Mouse (Mus musculus) erythroid progenitor cell, adult 5-6 weeks (primary cell): ENCODE results near the gene Dvl1. TPM values are rescaled to one million over a fixed set of nuclear protein-coding genes. Genes with fewer than 3 reads are reported as not detected.

ENCODE experiments used
- ATAC-seq: replicated peaks from 2 replicates; pipeline ENCODE4 v1.8.0; 2016; ENCODE audit warnings: moderate number of reproducible peaks, mild to moderate bottlenecking, moderate TSS enrichment, inconsistent platforms; ENCODE audit not compliant: poor library complexity, low FRiP score, severe bottlenecking
- total RNA-seq, 2 experiments: library from RNA; stranded (forward) in 1 of 2; stranded (reverse) in 1 of 2; fragments of 150-400 nt in 1 of 2; fragments of 186-747, 209-891 nt in 1 of 2; gene quantifications; 2 replicates each; pipeline versions ENCODE4 v1.2.3 to v1.2.4; 2015 to 2017; ENCODE audit warnings: low replicate concordance in 2 of 2

The Dvl1 gene
- total RNA-seq, 2 experiments from 2014 or later = 22.4 to 26.0 TPM

- no peak for ATAC-seq
These were observed 52.2 kb downstream of the Dvl1 start for GRCm38 (mm10) chr4:155899355-155899754.

GRCm38 (mm10) chr4:155901205-155901604 is 54.0 kb downstream of the Dvl1 start:
- no peak for ATAC-seq

GRCm38 (mm10) chr4:155903246-155903645 is 56.0 kb downstream of the Dvl1 start:
- ATAC-seq = no peak

GRCm38 (mm10) chr4:155904318-155905102 is 57.3 kb downstream of the Dvl1 start:
- ATAC-seq = no peak

- no peak for ATAC-seq
These were observed 58.4 kb downstream of the Dvl1 start for GRCm38 (mm10) chr4:155905634-155906033.

GRCm38 (mm10) chr4:155906125-155906524 is 58.9 kb downstream of the Dvl1 start:
- no peak for ATAC-seq

- ATAC-seq = no peak
These were observed 59.8 kb downstream of the Dvl1 start for GRCm38 (mm10) chr4:155907003-155907402.

- ATAC-seq = no peak
These were observed 61.1 kb downstream of the Dvl1 start for GRCm38 (mm10) chr4:155908281-155908680.

- ATAC-seq = no peak
These were observed 61.5 kb downstream of the Dvl1 start for GRCm38 (mm10) chr4:155908751-155909150.

Other genes starting within 250 kb of the Dvl1 start
- gene Slc35e2, start 246.0 kb upstream of the Dvl1 start, total RNA-seq (2015; ENCODE audit: low replicate concordance) = 10.9 and 31.4 TPM in 2 replicates
- gene Slc35e2, start 246.0 kb upstream of the Dvl1 start, total RNA-seq (2017; ENCODE audit: low replicate concordance) = 12.2 and 14.1 TPM in 2 replicates
- gene Cdk11b, start 222.5 kb upstream of the Dvl1 start, total RNA-seq (2015; ENCODE audit: low replicate concordance) = 28.5 and 59.5 TPM in 2 replicates
- gene Cdk11b, start 222.5 kb upstream of the Dvl1 start, total RNA-seq (2017; ENCODE audit: low replicate concordance) = 53.6 and 56.3 TPM in 2 replicates
- gene Gm10563, start 202.0 kb upstream of the Dvl1 start, total RNA-seq (2015; ENCODE audit: low replicate concordance) = not detected in 2 replicates
- gene Gm10563, start 202.0 kb upstream of the Dvl1 start, total RNA-seq (2017; ENCODE audit: low replicate concordance) = not detected in 2 replicates
- not detected in 2 replicates for gene Mmp23, start 194.0 kb upstream of the Dvl1 start, total RNA-seq (2015; ENCODE audit: low replicate concordance)
- not detected in 2 replicates for gene Mmp23, start 194.0 kb upstream of the Dvl1 start, total RNA-seq (2017; ENCODE audit: low replicate concordance)
- gene Mib2, start 178.2 kb upstream of the Dvl1 start, total RNA-seq (2015; ENCODE audit: low replicate concordance) = 0.84 and 2.9 TPM in 2 replicates
- gene Mib2, start 178.2 kb upstream of the Dvl1 start, total RNA-seq (2017; ENCODE audit: low replicate concordance) = 3.2 and 6.6 TPM in 2 replicates
- gene Fndc10, start 153.1 kb upstream of the Dvl1 start, total RNA-seq (2015; ENCODE audit: low replicate concordance) = not detected in 2 replicates
- gene Fndc10, start 153.1 kb upstream of the Dvl1 start, total RNA-seq (2017; ENCODE audit: low replicate concordance) = not detected in 2 replicates
- gene Ssu72, start 142.6 kb upstream of the Dvl1 start, total RNA-seq (2015; ENCODE audit: low replicate concordance) = 44.9 and 65.6 TPM in 2 replicates
- 37.0 and 57.2 TPM in 2 replicates for gene Ssu72, start 142.6 kb upstream of the Dvl1 start, total RNA-seq (2017; ENCODE audit: low replicate concordance)
- not detected in 2 replicates for gene Tmem240, start 112.6 kb upstream of the Dvl1 start, total RNA-seq (2015; ENCODE audit: low replicate concordance)
- gene Tmem240, start 112.6 kb upstream of the Dvl1 start, total RNA-seq (2017; ENCODE audit: low replicate concordance) = not detected in 2 replicates
- gene Atad3a, start 86.3 kb upstream of the Dvl1 start, total RNA-seq (2015; ENCODE audit: low replicate concordance) = 0.84 and 35.3 TPM in 2 replicates
- gene Atad3a, start 86.3 kb upstream of the Dvl1 start, total RNA-seq (2017; ENCODE audit: low replicate concordance) = 3.3 and 5.1 TPM in 2 replicates
- gene Vwa1, start 72.7 kb upstream of the Dvl1 start, total RNA-seq (2015; ENCODE audit: low replicate concordance) = not detected in 2 replicates
- 0.68 TPM in 1 of 2 replicates, not detected in the other for gene Vwa1, start 72.7 kb upstream of the Dvl1 start, total RNA-seq (2017; ENCODE audit: low replicate concordance)
- 0.42 and 1.1 TPM in 2 replicates for gene Tmem88b, start 61.5 kb upstream of the Dvl1 start, total RNA-seq (2015; ENCODE audit: low replicate concordance)
- gene Tmem88b, start 61.5 kb upstream of the Dvl1 start, total RNA-seq (2017; ENCODE audit: low replicate concordance) = 0.83 and 1.3 TPM in 2 replicates
- not detected in 2 replicates for gene Ankrd65, start 57.0 kb upstream of the Dvl1 start, total RNA-seq (2015; ENCODE audit: low replicate concordance)
- 1.0 and 9.8 TPM in 2 replicates for gene Ankrd65, start 57.0 kb upstream of the Dvl1 start, total RNA-seq (2017; ENCODE audit: low replicate concordance)
- gene Mrpl20, start 44.5 kb upstream of the Dvl1 start, total RNA-seq (2015; ENCODE audit: low replicate concordance) = 127 and 129 TPM in 2 replicates
- gene Mrpl20, start 44.5 kb upstream of the Dvl1 start, total RNA-seq (2017; ENCODE audit: low replicate concordance) = 30.7 and 31.2 TPM in 2 replicates
- 258 and 265 TPM in 2 replicates for gene Ccnl2, start 34.9 kb upstream of the Dvl1 start, total RNA-seq (2015; ENCODE audit: low replicate concordance)
- 262 and 283 TPM in 2 replicates for gene Ccnl2, start 34.9 kb upstream of the Dvl1 start, total RNA-seq (2017; ENCODE audit: low replicate concordance)
- gene Aurkaip1, start 16.1 kb upstream of the Dvl1 start, total RNA-seq (2015; ENCODE audit: low replicate concordance) = 47.2 and 63.7 TPM in 2 replicates
- 69.4 and 71.4 TPM in 2 replicates for gene Aurkaip1, start 16.1 kb upstream of the Dvl1 start, total RNA-seq (2017; ENCODE audit: low replicate concordance)
- gene Mxra8, start 7.7 kb upstream of the Dvl1 start, total RNA-seq (2015; ENCODE audit: low replicate concordance) = not detected in 2 replicates
- gene Mxra8, start 7.7 kb upstream of the Dvl1 start, total RNA-seq (2017; ENCODE audit: low replicate concordance) = not detected in 2 replicates
- gene Tas1r3, start 16.0 kb downstream of the Dvl1 start, total RNA-seq (2015; ENCODE audit: low replicate concordance) = 0.84 and 1.1 TPM in 2 replicates
- gene Tas1r3, start 16.0 kb downstream of the Dvl1 start, total RNA-seq (2017; ENCODE audit: low replicate concordance) = 0.26 and 2.3 TPM in 2 replicates
- gene Cptp, start 22.0 kb downstream of the Dvl1 start, total RNA-seq (2015; ENCODE audit: low replicate concordance) = 3.4 and 9.4 TPM in 2 replicates
- gene Cptp, start 22.0 kb downstream of the Dvl1 start, total RNA-seq (2017; ENCODE audit: low replicate concordance) = 5.6 and 12.6 TPM in 2 replicates
- 14.7 and 28.8 TPM in 2 replicates for gene Ints11, start 22.1 kb downstream of the Dvl1 start, total RNA-seq (2015; ENCODE audit: low replicate concordance)
- gene Ints11, start 22.1 kb downstream of the Dvl1 start, total RNA-seq (2017; ENCODE audit: low replicate concordance) = 7.9 and 33.2 TPM in 2 replicates
- 2.2 and 5.4 TPM in 2 replicates for gene Pusl1, start 44.4 kb downstream of the Dvl1 start, total RNA-seq (2015; ENCODE audit: low replicate concordance)
- gene Pusl1, start 44.4 kb downstream of the Dvl1 start, total RNA-seq (2017; ENCODE audit: low replicate concordance) = 4.6 and 9.8 TPM in 2 replicates
- gene Acap3, start 44.4 kb downstream of the Dvl1 start, total RNA-seq (2015; ENCODE audit: low replicate concordance) = 30.2 and 49.0 TPM in 2 replicates
- 31.5 and 42.0 TPM in 2 replicates for gene Acap3, start 44.4 kb downstream of the Dvl1 start, total RNA-seq (2017; ENCODE audit: low replicate concordance)
- 19.1 and 47.8 TPM in 2 replicates for gene Ube2j2, start 96.4 kb downstream of the Dvl1 start, total RNA-seq (2015; ENCODE audit: low replicate concordance)
- 53.7 and 91.5 TPM in 2 replicates for gene Ube2j2, start 96.4 kb downstream of the Dvl1 start, total RNA-seq (2017; ENCODE audit: low replicate concordance)
- gene C1qtnf12, start 114.9 kb downstream of the Dvl1 start, total RNA-seq (2015; ENCODE audit: low replicate concordance) = 132 and 160 TPM in 2 replicates
- gene C1qtnf12, start 114.9 kb downstream of the Dvl1 start, total RNA-seq (2017; ENCODE audit: low replicate concordance) = 31.2 and 41.1 TPM in 2 replicates
- gene B3galt6, start 145.2 kb downstream of the Dvl1 start, total RNA-seq (2015; ENCODE audit: low replicate concordance) = 1.3 and 5.8 TPM in 2 replicates
- gene B3galt6, start 145.2 kb downstream of the Dvl1 start, total RNA-seq (2017; ENCODE audit: low replicate concordance) = 2.3 TPM in 2 replicates
- 31.4 and 59.1 TPM in 2 replicates for gene Sdf4, start 145.5 kb downstream of the Dvl1 start, total RNA-seq (2015; ENCODE audit: low replicate concordance)
- 92.1 and 127 TPM in 2 replicates for gene Sdf4, start 145.5 kb downstream of the Dvl1 start, total RNA-seq (2017; ENCODE audit: low replicate concordance)
- 3.4 TPM in 1 of 2 replicates, not detected in the other for gene Tnfrsf4, start 166.4 kb downstream of the Dvl1 start, total RNA-seq (2015; ENCODE audit: low replicate concordance)
- gene Tnfrsf4, start 166.4 kb downstream of the Dvl1 start, total RNA-seq (2017; ENCODE audit: low replicate concordance) = 0.61 and 8.2 TPM in 2 replicates
- 2.9 and 26.7 TPM in 2 replicates for gene Tnfrsf18, start 178.8 kb downstream of the Dvl1 start, total RNA-seq (2015; ENCODE audit: low replicate concordance)
- gene Tnfrsf18, start 178.8 kb downstream of the Dvl1 start, total RNA-seq (2017; ENCODE audit: low replicate concordance) = 1.5 and 3.5 TPM in 2 replicates
- not detected in 2 replicates for gene Ttll10, start 212.0 kb downstream of the Dvl1 start, total RNA-seq (2015; ENCODE audit: low replicate concordance)
- not detected in 2 replicates for gene Ttll10, start 212.0 kb downstream of the Dvl1 start, total RNA-seq (2017; ENCODE audit: low replicate concordance)